Mouse (Mus musculus) midbrain, embryonic 11.5 days (tissue): ENCODE results near the gene Gm4131. TPM values are rescaled to one million over a fixed set of nuclear protein-coding genes. Genes with fewer than 3 reads are reported as not detected.
A peak's percentile ranks its signal among the peaks of the same experiment; 100 is the strongest.

Experiments used
- ATAC-seq: fragments of 200-750 bp; cut with Nextera tagmentation; 2 replicates; pipeline ENCODE4 v1.8.0; 2017; ENCODE audit warnings: moderate TSS enrichment, moderate library complexity; ENCODE audit not compliant: low FRiP score
- DNase-seq: peaks from one replicate; pipeline ENCODE4 v3.0.0; 2015; ENCODE audit warnings: low spot score; ENCODE audit errors: missing footprints
- H3K27ac ChIP-seq: fragments of 300-500 bp; sonication (generic); 2 replicates; pipeline ENCODE4 v1.5.1; 2014; ENCODE audit warnings: low read depth, low read length
- H3K27me3 ChIP-seq: fragments of 300-500 bp; sonication (generic); 2 replicates; pipeline ENCODE4 v1.6.1; 2014; ENCODE audit warnings: mild to moderate bottlenecking, low read length, moderate library complexity, mixed read lengths; ENCODE audit not compliant: control insufficient read depth, insufficient read depth
- H3K36me3 ChIP-seq: fragments of 300-500 bp; sonication (generic); 2 replicates; pipeline ENCODE4 v1.6.1; 2014; ENCODE audit warnings: mild to moderate bottlenecking, low read length, moderate library complexity, mixed read lengths; ENCODE audit not compliant: control insufficient read depth, insufficient read depth
- H3K4me1 ChIP-seq: fragments of 300-500 bp; sonication (generic); 2 replicates; pipeline ENCODE4 v1.6.1; 2014; ENCODE audit warnings: low read length; ENCODE audit not compliant: control insufficient read depth, insufficient read depth
- H3K4me2 ChIP-seq: fragments of 300-500 bp; sonication (generic); 2 replicates; pipeline ENCODE4 v1.6.1; 2014; ENCODE audit warnings: mild to moderate bottlenecking, moderate library complexity
- H3K4me3 ChIP-seq: fragments of 300-500 bp; sonication (generic); 2 replicates; pipeline ENCODE4 v1.5.1; 2014; ENCODE audit warnings: low read depth, low read length
- H3K9ac ChIP-seq: fragments of 300-500 bp; sonication (generic); 2 replicates; pipeline ENCODE4 v1.6.1; 2014; ENCODE audit warnings: low read length
- H3K9me3 ChIP-seq: fragments of 300-500 bp; sonication (generic); 2 replicates; pipeline ENCODE4 v1.6.1; 2016; ENCODE audit warnings: low read length; ENCODE audit not compliant: control insufficient read depth
- WGBS: fragments of 180-500 bp; shearing (Covaris S2); extraction: QIAGEN DNeasy Blood & Tissue Kit; methylation state at CpG from one replicate; pipeline ENCODE4 v1.1.7; 2014; 5-methylcytosine and 5-hydroxymethylcytosine counted together
- polyA plus RNA-seq: library from polyadenylated mRNA; unstranded; fragments of >200 nt; fragmentation: Nextera tagmentation; extraction: Ambion mirVana; gene quantifications from 2 replicates; pipeline ENCODE4 v1.2.1, GENCODE M21; 2014

Gene Gm4131
- polyA plus RNA-seq, 1 experiment from 2014 or later: not detected

GRCm38 (mm10) chr14:62459541-62459940, 107.2 kb downstream of the Gm4131 start:
- Histone ChIP-seq H3K4me3 (no peak overlapping the region), H3K9me3 (no peaks in the 10 kb centered on the region), H3K27me3 (no peaks in the 10 kb centered on the region), H3K4me1 (no peaks in the 10 kb centered on the region), H3K9ac (no peak overlapping the region), H3K27ac (no peak overlapping the region), H3K36me3 (no peaks in the 10 kb centered on the region), H3K4me2 (no peak overlapping the region)
- WGBS: 69% methylated on average over 11 of the region's 11 CpGs
- ATAC-seq: no peak
- DNase-seq: no peak

- Histone ChIP-seq H3K27ac (no peak overlapping the region), H3K4me2 (no peak overlapping the region), H3K36me3 (no peaks in the 10 kb centered on the region), H3K27me3 (no peaks in the 10 kb centered on the region), H3K9me3 (no peaks in the 10 kb centered on the region), H3K4me1 (no peaks in the 10 kb centered on the region), H3K4me3 (no peak overlapping the region), H3K9ac (no peak overlapping the region)
- peak; percentile 98 for DNase-seq
- WGBS: 21% methylated on average over 22 of the region's 22 CpGs
- ATAC-seq: peak; percentile 68
These were observed 109.1 kb downstream of the Gm4131 start for GRCm38 (mm10) chr14:62457420-62458181.

GRCm38 (mm10) chr14:62456239-62456747, 110.4 kb downstream of the Gm4131 start, which contains the start of gene Gucy1b2:
Gucy1b2 (minus strand) TSS chr14:62456289.
- DNase-seq (no peak), ATAC-seq (no peak)
- H3K27ac ChIP-seq: no peak within 1 kb of the TSS

GRCm38 (mm10) chr14:62455570-62455879, 111.2 kb downstream of the Gm4131 start:
- ATAC-seq: no peak
- WGBS: 82% methylated on average over 5 of the region's 5 CpGs
- H3K36me3 ChIP-seq: no peaks in the 10 kb centered on the region

More at GRCm38 (mm10) chr14:62456239-62456747, 110.4 kb downstream of the Gm4131 start, which contains the start of gene Gucy1b2:
- Histone ChIP-seq H3K9ac (no peak within 1 kb of the TSS), H3K4me2 (no peak within 1 kb of the TSS), H3K27me3 (no peaks in the 10 kb centered on the region), H3K4me1 (no peaks in the 10 kb centered on the region), H3K9me3 (no peaks in the 10 kb centered on the region), H3K4me3 (no peak within 1 kb of the TSS), H3K36me3 (no peaks in the 10 kb centered on the region)
- WGBS: 77% methylated on average over 9 of the region's 9 CpGs

GRCm38 (mm10) chr14:62454760-62455569, 111.8 kb downstream of the Gm4131 start:
- Histone ChIP-seq H3K4me1 (no peaks in the 10 kb centered on the region), H3K27ac (no peak overlapping the region; the same call in 1 of the 2 replicates), H3K9ac (no peak overlapping the region), H3K9me3 (no peaks in the 10 kb centered on the region), H3K36me3 (no peaks in the 10 kb centered on the region), H3K27me3 (no peaks in the 10 kb centered on the region), H3K4me3 (no peak overlapping the region), H3K4me2 (no peak overlapping the region)
- 69% methylated on average over 9 of the region's 9 CpGs for WGBS
- no peak for ATAC-seq
- DNase-seq: no peak

More at GRCm38 (mm10) chr14:62455570-62455879, 111.2 kb downstream of the Gm4131 start:
- no peaks in the 10 kb centered on the region for H3K4me1 ChIP-seq
- H3K27ac ChIP-seq: no peak overlapping the region
- no peak overlapping the region for H3K4me3 ChIP-seq
- DNase-seq: no peak
- H3K4me2 ChIP-seq: no peak overlapping the region
- H3K27me3 ChIP-seq: no peaks in the 10 kb centered on the region
- no peaks in the 10 kb centered on the region for H3K9me3 ChIP-seq
- no peak overlapping the region for H3K9ac ChIP-seq

- Histone ChIP-seq H3K36me3 (no peaks in the 10 kb centered on the region), H3K27ac (no peak overlapping the region), H3K4me3 (no peak overlapping the region), H3K27me3 (no peaks in the 10 kb centered on the region), H3K4me2 (no peak overlapping the region), H3K4me1 (no peaks in the 10 kb centered on the region), H3K9me3 (no peaks in the 10 kb centered on the region), H3K9ac (no peak overlapping the region)
- no peak for ATAC-seq
- no peak for DNase-seq
- 80% methylated on average over 3 of the region's 3 CpGs for WGBS
These were observed 112.6 kb downstream of the Gm4131 start for GRCm38 (mm10) chr14:62454136-62454535.

- no peak overlapping the region for H3K9ac ChIP-seq
- no peak overlapping the region for H3K4me2 ChIP-seq
- no peak for ATAC-seq
- 85% methylated on average over 11 of the region's 11 CpGs for WGBS
- no peaks in the 10 kb centered on the region for H3K27me3 ChIP-seq
- no peaks in the 10 kb centered on the region for H3K9me3 ChIP-seq
- H3K27ac ChIP-seq: no peak overlapping the region
- no peak overlapping the region for H3K4me3 ChIP-seq
- DNase-seq: no peak
- no peaks in the 10 kb centered on the region for H3K36me3 ChIP-seq
- no peaks in the 10 kb centered on the region for H3K4me1 ChIP-seq
These were observed 113.4 kb downstream of the Gm4131 start for GRCm38 (mm10) chr14:62453276-62453675.

- Histone ChIP-seq H3K4me3 (no peak overlapping the region), H3K4me2 (no peak overlapping the region), H3K27me3 (no peaks in the 10 kb centered on the region), H3K36me3 (no peaks in the 10 kb centered on the region), H3K9ac (no peak overlapping the region), H3K27ac (no peak overlapping the region), H3K4me1 (no peaks in the 10 kb centered on the region), H3K9me3 (no peaks in the 10 kb centered on the region)
- 100% methylated on average over 1 of the region's 1 CpGs for WGBS
- no peak for DNase-seq
- ATAC-seq: no peak
These were observed 116.0 kb downstream of the Gm4131 start for GRCm38 (mm10) chr14:62450706-62451105.

- WGBS: 100% methylated on average over 3 of the region's 3 CpGs
- Histone ChIP-seq H3K4me3 (no peak overlapping the region), H3K9ac (no peak overlapping the region), H3K4me1 (no peaks in the 10 kb centered on the region), H3K9me3 (no peaks in the 10 kb centered on the region), H3K4me2 (no peak overlapping the region), H3K27me3 (no peaks in the 10 kb centered on the region), H3K36me3 (no peaks in the 10 kb centered on the region), H3K27ac (no peak overlapping the region)
- no peak for ATAC-seq
- no peak for DNase-seq
These were observed 119.5 kb downstream of the Gm4131 start for GRCm38 (mm10) chr14:62447214-62447548.
